Mouse (Mus musculus) heart, adult 2 months (tissue): Measurements from ENCODE around the gene H2-M10.6. TPM values are rescaled to one million over a fixed set of nuclear protein-coding genes. Genes with fewer than 3 reads are reported as not detected.

Experiments used
- DNase-seq, 2 experiments: peaks; one replicate each; pipeline ENCODE4 v3.0.0; 2021
- H3K27ac ChIP-seq: fragments of 200-600 bp; 2 replicates; pipeline ENCODE4 v1.8.1; 2022
- H3K27me3 ChIP-seq: fragments of 200-500 bp; 2 replicates; pipeline ENCODE4 v1.6.1; 2012; ENCODE audit warnings: mild to moderate bottlenecking, low read length, inconsistent platforms, mixed read lengths; ENCODE audit not compliant: control insufficient read depth, insufficient read depth
- H3K36me3 ChIP-seq: fragments of 200-500 bp; 2 replicates; pipeline ENCODE4 v1.6.1; 2012; ENCODE audit warnings: low read length, inconsistent platforms; ENCODE audit not compliant: control insufficient read depth, insufficient read depth
- H3K4me1 ChIP-seq: fragments of 200-500 bp; 2 replicates; pipeline ENCODE4 v1.6.1; 2011; ENCODE audit warnings: low read length; ENCODE audit not compliant: control insufficient read depth, insufficient read depth
- H3K4me3 ChIP-seq: fragments of 200-600 bp; 2 replicates; pipeline ENCODE4 v1.8.1; 2022
- H3K79me2 ChIP-seq: fragments of 200-500 bp; replicated peaks from 2 replicates; pipeline ENCODE4 v1.6.1; 2012; ENCODE audit warnings: mild to moderate bottlenecking, inconsistent platforms, low read length, moderate library complexity, mixed read lengths; ENCODE audit not compliant: control insufficient read depth, insufficient read depth
- H3K9ac ChIP-seq: fragments of 200-500 bp; 2 replicates; pipeline ENCODE4 v1.6.1; 2012; ENCODE audit warnings: low read depth, mild to moderate bottlenecking, control low read depth, inconsistent platforms, low read length, mixed read lengths
- CTCF ChIP-seq: fragments of 200-600 bp; IDR thresholded peaks from 2 replicates; pipeline ENCODE4 v1.8.1; 2022; ENCODE audit warnings: antibody characterized with exemption, mild to moderate bottlenecking, moderate library complexity
- EP300 ChIP-seq: fragments of 200-500 bp; IDR thresholded peaks from 2 replicates; pipeline ENCODE4 v1.6.1; 2011; ENCODE audit warnings: low read depth, low read length, control low read depth; ENCODE audit not compliant: insufficient read depth
- POLR2A ChIP-seq: fragments of 200-500 bp; IDR thresholded peaks from 2 replicates; pipeline ENCODE4 v1.6.1; 2011; ENCODE audit warnings: mild to moderate bottlenecking, low read depth, low read length, control low read depth; ENCODE audit not compliant: insufficient read depth
- WGBS: fragments of 180-500 bp; shearing (Covaris S2); methylation state at CpG from one replicate; pipeline ENCODE4 v1.1.7; 2018; 5-methylcytosine and 5-hydroxymethylcytosine counted together
- intact Hi-C: fragments of 180-260 bp; cut with DNase I; formaldehyde crosslinking; loops from one replicate; pipeline ENCODE4 v1.15.1; 2025
- polyA plus RNA-seq: library from polyadenylated mRNA; depleted of rRNA; stranded (reverse); fragments of >200 nt; gene quantifications from 2 replicates; pipeline ENCODE4 v1.2.3, GENCODE M21; 2012
- total RNA-seq, 2 experiments: library from RNA; stranded (reverse); gene quantifications; 2 replicates each; pipeline ENCODE4 v1.2.3; 2021

The H2-M10.6 gene
- total and polyA plus RNA-seq, 3 experiments: not detected

DNA sequence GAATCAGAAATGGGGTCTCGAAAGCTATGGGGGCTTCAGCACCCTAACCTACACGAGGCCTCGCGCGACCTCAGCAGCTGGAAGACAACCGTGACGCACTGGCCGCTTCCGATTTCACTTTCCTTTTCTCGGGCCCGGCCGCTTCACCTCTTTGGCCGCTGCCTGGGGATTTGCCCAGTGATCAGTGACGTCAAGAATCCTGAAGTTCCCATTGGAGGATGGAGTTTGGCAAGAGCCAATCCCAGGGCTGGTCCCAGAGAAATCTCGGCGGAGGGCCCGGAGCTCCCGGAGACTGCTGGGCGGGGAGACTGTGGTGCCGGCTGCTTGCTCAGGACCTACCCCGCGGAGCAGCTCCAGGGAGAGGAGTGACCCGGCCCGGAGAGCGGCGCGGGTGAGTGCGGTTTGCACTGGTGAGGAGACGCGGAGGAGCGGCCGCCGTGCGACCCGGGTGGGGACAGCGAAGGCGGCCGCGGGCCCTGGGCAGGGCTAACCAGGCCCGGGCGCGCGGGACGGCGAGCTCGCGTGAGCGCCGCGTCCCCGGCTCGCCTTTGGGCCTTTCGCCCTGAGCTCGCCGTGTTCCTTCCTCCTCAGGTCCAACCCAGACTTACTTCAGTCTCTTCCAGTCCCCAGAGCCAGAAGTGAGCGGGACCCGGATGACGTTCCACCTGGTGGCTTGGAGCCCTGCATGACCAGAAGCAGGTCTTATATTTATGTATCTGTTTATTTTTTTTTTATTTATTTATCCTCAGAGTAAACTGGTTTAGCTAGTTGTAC lies 25.1 kb downstream of the H2-M10.6 start, which contains the start of gene Trim26:
Gene Trim26, plus strand, starts transcription at position 261 of the 774 bp plus-strand sequence.
- Histone ChIP-seq H3K27ac (peak within 1 kb of the TSS; percentile 93), H3K4me1 (0 out of 2 replicates have a peak, but pooled peaks cover 1% of the 10 kb centered on the region), H3K9ac (peak within 1 kb of the TSS; percentile 94), H3K36me3 (0 out of 2 replicates have a peak, but pooled peaks cover 5% of the 10 kb centered on the region), H3K79me2 (0 out of 2 replicates have a peak, but pooled peaks cover 2% of the 10 kb centered on the region), H3K27me3 (no peaks in the 10 kb centered on the region), H3K4me3 (peak within 1 kb of the TSS; percentile 86)
- peak; percentile 79 for TF ChIP-seq POLR2A
- TF ChIP-seq EP300: 0 out of 2 replicates have a peak, but pooled peaks have one; percentile 10
- TF ChIP-seq CTCF: no peak
- intact Hi-C loops: loop anchor here (2.0 to 5.0 kb wide), 2 partner anchors 122 to 210 kb away; partner anchors contain the start of genes Gabbr1, Znrd1 and Znrd1as
- WGBS: under 1% methylated on average over 51 of the region's 58 CpGs
- peak; percentile 96 to 98 for DNase-seq

DNA sequence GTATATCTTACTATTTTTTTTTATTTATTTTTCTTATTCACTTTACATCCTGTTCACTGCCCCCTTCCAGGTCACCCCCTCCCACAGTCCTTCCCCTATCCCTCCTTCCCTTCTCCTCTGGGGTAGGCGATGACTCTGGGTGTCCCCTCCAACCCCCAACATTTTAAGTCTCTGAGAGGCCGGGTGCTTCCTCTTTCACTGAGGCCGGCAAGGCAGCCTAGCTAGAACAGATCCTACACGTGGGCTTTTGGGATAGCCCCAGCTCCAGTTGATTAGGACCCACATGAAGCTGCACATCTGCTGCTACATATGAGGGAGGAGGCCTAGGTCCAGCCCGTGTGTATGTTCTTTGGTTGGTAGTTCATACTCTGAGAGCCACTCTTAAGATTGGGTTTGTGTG lies 27.0 kb downstream of the H2-M10.6 start:
- peaks cover 3% of the 10 kb centered on the region; the same call in 1 of the 2 replicates for H3K4me1 ChIP-seq
- H3K79me2 ChIP-seq: 0 out of 2 replicates have a peak, but pooled peaks cover 4% of the 10 kb centered on the region
- no peak overlapping the region for H3K4me3 ChIP-seq
- TF ChIP-seq CTCF (no peak), EP300 (no peak), POLR2A (no peak)
- 71% methylated on average over 5 of the region's 5 CpGs for WGBS
- intact Hi-C loops: loop anchor here (5.0 kb wide), 1 partner anchor 208 kb away; the partner anchor contains the start of gene Gabbr1
- H3K36me3 ChIP-seq: peaks cover 5% of the 10 kb centered on the region; the same call in 1 of the 2 replicates
- H3K9ac ChIP-seq: no peak overlapping the region
- H3K27me3 ChIP-seq: no peaks in the 10 kb centered on the region
- DNase-seq: no peak
- H3K27ac ChIP-seq: no peak overlapping the region

DNA sequence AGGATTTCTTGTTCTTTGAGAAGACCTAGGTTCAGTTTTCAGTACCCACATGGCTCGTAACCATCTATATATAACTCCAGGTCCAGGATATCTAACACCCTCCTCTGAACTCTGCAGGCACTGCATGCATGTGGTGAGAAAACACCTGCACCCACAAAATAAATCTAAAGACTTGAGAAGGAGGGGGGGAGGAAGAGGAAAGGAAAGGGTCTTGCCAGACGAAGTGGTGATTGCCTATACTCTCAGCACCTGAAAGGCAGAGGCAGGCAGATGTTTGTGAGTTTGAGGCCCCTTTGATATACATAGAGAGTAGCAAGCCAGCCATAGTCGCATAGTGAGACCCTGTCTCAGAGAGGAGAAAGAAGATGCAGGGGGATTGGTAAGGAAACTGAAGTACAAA lies 28.0 kb downstream of the H2-M10.6 start:
- intact Hi-C loops: loop anchor here (5.0 kb wide), 1 partner anchor 207 kb away; the partner anchor contains the start of gene Gabbr1

GRCm38 (mm10) chr17:36840961-36841445 lies 29.0 kb downstream of the H2-M10.6 start:
- H3K4me1 ChIP-seq: peaks cover 10% of the 10 kb centered on the region
- no peak overlapping the region for H3K9ac ChIP-seq
- H3K36me3 ChIP-seq: peaks cover 5% of the 10 kb centered on the region; the same call in 1 of the 2 replicates
- H3K4me3 ChIP-seq: no peak overlapping the region
- intact Hi-C loops: no loop called here
- no peak for DNase-seq
- H3K27ac ChIP-seq: no peak overlapping the region
- TF ChIP-seq EP300 (no peak), POLR2A (no peak), CTCF (no peak)
- 0 out of 2 replicates have a peak, but pooled peaks cover 4% of the 10 kb centered on the region for H3K79me2 ChIP-seq
- H3K27me3 ChIP-seq: no peaks in the 10 kb centered on the region

More for the DNA sequence above, 28.0 kb downstream of the H2-M10.6 start:
- 81% methylated on average over 3 of the region's 3 CpGs for WGBS
- peaks cover 10% of the 10 kb centered on the region for H3K4me1 ChIP-seq
- H3K9ac ChIP-seq: no peak overlapping the region
- no peaks in the 10 kb centered on the region for H3K27me3 ChIP-seq
- H3K36me3 ChIP-seq: peaks cover 5% of the 10 kb centered on the region; the same call in 1 of the 2 replicates
- no peak for DNase-seq
- TF ChIP-seq EP300: no peak
- TF ChIP-seq POLR2A: no peak
- TF ChIP-seq CTCF: no peak
- H3K27ac ChIP-seq: no peak overlapping the region
- no peak overlapping the region for H3K4me3 ChIP-seq
- H3K79me2 ChIP-seq: 0 out of 2 replicates have a peak, but pooled peaks cover 4% of the 10 kb centered on the region

DNA sequence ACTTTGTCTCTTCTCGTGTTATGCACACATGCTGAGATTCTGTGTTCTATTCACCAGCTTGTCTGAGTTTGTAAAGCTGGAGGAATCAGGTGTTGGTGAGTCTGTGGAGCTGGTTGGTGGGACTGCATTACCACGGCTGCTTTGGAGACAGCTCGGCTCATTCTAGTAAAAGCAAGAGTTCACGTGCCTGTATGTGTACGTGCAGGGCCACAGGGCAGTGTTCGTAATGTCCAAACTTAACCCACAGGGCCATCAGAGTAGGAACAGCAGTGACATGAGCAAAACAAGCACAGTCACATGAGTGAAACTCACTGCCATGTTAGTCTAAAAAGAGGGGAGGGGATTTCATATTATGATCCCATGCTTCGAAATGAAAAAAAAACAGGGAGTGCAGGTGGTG lies 31.7 kb downstream of the H2-M10.6 start:
- TF ChIP-seq POLR2A (no peak), CTCF (no peak), EP300 (no peak)
- H3K9ac ChIP-seq: no peak overlapping the region
- peaks cover 5% of the 10 kb centered on the region for H3K36me3 ChIP-seq
- 78% methylated on average over 7 of the region's 7 CpGs for WGBS
- H3K79me2 ChIP-seq: peaks cover 4% of the 10 kb centered on the region; the same call in 1 of the 2 replicates
- H3K4me3 ChIP-seq: no peak overlapping the region
- H3K4me1 ChIP-seq: peaks cover 9% of the 10 kb centered on the region
- no peak overlapping the region for H3K27ac ChIP-seq
- no peak for DNase-seq
- no peaks in the 10 kb centered on the region for H3K27me3 ChIP-seq
- intact Hi-C loops: no loop called here
